Mouse (Mus musculus): Measurements from ENCODE around the gene Pet2. TPM values are rescaled to one million over a fixed set of nuclear protein-coding genes. Genes with fewer than 3 reads are reported as not detected.

Gene Pet2
- not detected in 2 replicates for polyA plus RNA-seq (2012; rRNA removed)

DNA sequence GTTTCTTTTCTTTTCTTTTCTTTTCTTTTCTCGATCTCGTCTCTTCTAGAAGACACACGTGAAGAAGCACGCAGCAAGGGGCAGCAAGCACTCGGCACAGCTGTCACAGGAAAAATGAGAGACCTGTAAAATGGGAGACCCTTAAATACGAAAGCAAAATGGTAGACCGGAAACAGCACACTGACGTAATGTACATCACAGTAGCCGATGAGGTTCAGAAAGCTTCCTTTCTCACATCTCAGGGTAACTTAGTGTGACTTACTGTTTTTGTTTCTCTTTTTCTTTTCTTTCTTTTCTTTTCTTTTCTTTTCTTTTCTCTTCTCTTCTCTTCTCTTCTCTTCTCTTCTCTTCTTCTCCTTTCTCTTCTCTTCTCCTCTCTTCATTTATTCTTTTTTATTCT is at the start of gene Pet2:
TSS of gene Pet2 (minus strand) at position 101 of the 400 bp plus-strand sequence.
- DNase-seq (ENCODE audit: low spot score): no peak

All from urinary bladder, adult 2 months (tissue).